Mouse (Mus musculus): ENCODE results near the gene Acsf3. TPM values are rescaled to one million over a fixed set of nuclear protein-coding genes. Genes with fewer than 3 reads are reported as not detected.

Acsf3 gene
- polyA plus RNA-seq, 1 experiment from 2014 or later = 10.7 TPM

GRCm38 (mm10) chr8:122745022-122745749, 30.1 kb upstream of the Acsf3 start:
- DNase-seq (no peak), ATAC-seq (no peak)
- Histone ChIP-seq H3K27ac (ENCODE audit: low read depth) (no peak overlapping the region), H3K36me3 (replicated peaks; ENCODE audit: insufficient read depth, low read length) (no peaks in the 10 kb centered on the region), H3K4me3 (ENCODE audit: low read depth, low read length) (no peak overlapping the region), H3K27me3 (ENCODE audit: insufficient read depth, low read length) (peaks cover 44% of the 10 kb centered on the region), H3K9ac (replicated peaks) (no peak overlapping the region), H3K4me1 (ENCODE audit: insufficient read depth) (peaks cover 4% of the 10 kb centered on the region; the same call in 1 of the 2 replicates), H3K9me3 (ENCODE audit: low read length) (no peaks in the 10 kb centered on the region), H3K4me2 (ENCODE audit: low read depth, low read length) (no peak overlapping the region)
- WGBS (ENCODE audit: insufficient replicate concordance) = 47% methylated on average over 17 of the region's 17 CpGs
- TF ChIP-seq CTCF (IDR thresholded peaks at IDR 0.05; ENCODE audit: low read depth) (no peak), EP300 (IDR thresholded peaks at IDR 0.05; ENCODE audit: low read depth) (no peak)

- peaks cover 42% of the 10 kb centered on the region for H3K27me3 ChIP-seq (ENCODE audit: insufficient read depth, low read length)
- no peak for ATAC-seq
- no peak overlapping the region for H3K27ac ChIP-seq (ENCODE audit: low read depth)
- H3K36me3 ChIP-seq (replicated peaks; ENCODE audit: insufficient read depth, low read length) = no peaks in the 10 kb centered on the region
- H3K4me3 ChIP-seq (ENCODE audit: low read depth, low read length) = no peak overlapping the region
- TF ChIP-seq EP300 (IDR thresholded peaks at IDR 0.05; ENCODE audit: low read depth) (no peak), CTCF (IDR thresholded peaks at IDR 0.05; ENCODE audit: low read depth) (no peak)
- no peak for DNase-seq
- no peaks in the 10 kb centered on the region for H3K9me3 ChIP-seq (ENCODE audit: low read length)
- no peak overlapping the region for H3K4me2 ChIP-seq (ENCODE audit: low read depth, low read length)
- H3K4me1 ChIP-seq (ENCODE audit: insufficient read depth) = no peaks in the 10 kb centered on the region
- WGBS (ENCODE audit: insufficient replicate concordance) = 58% methylated on average over 16 of the region's 16 CpGs
- no peak overlapping the region for H3K9ac ChIP-seq (replicated peaks)
These were observed 29.5 kb upstream of the Acsf3 start for GRCm38 (mm10) chr8:122745750-122746275.

- Histone ChIP-seq H3K27me3 (ENCODE audit: insufficient read depth, low read length) (peaks cover 37% of the 10 kb centered on the region; the same call in 1 of the 2 replicates), H3K4me2 (ENCODE audit: low read depth, low read length) (no peak overlapping the region), H3K9ac (replicated peaks) (no peak overlapping the region), H3K4me1 (ENCODE audit: insufficient read depth) (no peaks in the 10 kb centered on the region), H3K9me3 (ENCODE audit: low read length) (no peaks in the 10 kb centered on the region), H3K4me3 (ENCODE audit: low read depth, low read length) (no peak overlapping the region), H3K27ac (ENCODE audit: low read depth) (no peak overlapping the region), H3K36me3 (replicated peaks; ENCODE audit: insufficient read depth, low read length) (no peaks in the 10 kb centered on the region)
- TF ChIP-seq EP300 (IDR thresholded peaks at IDR 0.05; ENCODE audit: low read depth) = no peak
- TF ChIP-seq CTCF (IDR thresholded peaks at IDR 0.05; ENCODE audit: low read depth) = no peak
- WGBS (ENCODE audit: insufficient replicate concordance) = 49% methylated on average over 7 of the region's 7 CpGs
- DNase-seq (no peak), ATAC-seq (no peak)
These were observed 28.8 kb upstream of the Acsf3 start for GRCm38 (mm10) chr8:122746439-122746838.

- WGBS (ENCODE audit: insufficient replicate concordance) = 73% methylated on average over 1 of the region's 1 CpGs
- ATAC-seq = no peak
- Histone ChIP-seq H3K4me3 (ENCODE audit: low read depth, low read length) (no peak overlapping the region), H3K36me3 (replicated peaks; ENCODE audit: insufficient read depth, low read length) (no peaks in the 10 kb centered on the region), H3K4me2 (ENCODE audit: low read depth, low read length) (no peak overlapping the region), H3K9me3 (ENCODE audit: low read length) (no peaks in the 10 kb centered on the region), H3K27me3 (ENCODE audit: insufficient read depth, low read length) (peaks cover 25% of the 10 kb centered on the region; the same call in 1 of the 2 replicates), H3K27ac (ENCODE audit: low read depth) (no peak overlapping the region), H3K4me1 (ENCODE audit: insufficient read depth) (no peaks in the 10 kb centered on the region), H3K9ac (replicated peaks) (no peak overlapping the region)
- no peak for DNase-seq
- TF ChIP-seq EP300 (IDR thresholded peaks at IDR 0.05; ENCODE audit: low read depth) (no peak), CTCF (IDR thresholded peaks at IDR 0.05; ENCODE audit: low read depth) (no peak)
These were observed 27.5 kb upstream of the Acsf3 start for GRCm38 (mm10) chr8:122747825-122748224.

- WGBS (ENCODE audit: insufficient replicate concordance) = 56% methylated on average over 6 of the region's 6 CpGs
- H3K36me3 ChIP-seq (replicated peaks; ENCODE audit: insufficient read depth, low read length) = no peaks in the 10 kb centered on the region
- H3K9ac ChIP-seq (replicated peaks) = no peak overlapping the region
- H3K27me3 ChIP-seq (ENCODE audit: insufficient read depth, low read length) = peaks cover 17% of the 10 kb centered on the region; the same call in 1 of the 2 replicates
- no peaks in the 10 kb centered on the region for H3K4me1 ChIP-seq (ENCODE audit: insufficient read depth)
- no peak overlapping the region for H3K4me2 ChIP-seq (ENCODE audit: low read depth, low read length)
- H3K9me3 ChIP-seq (ENCODE audit: low read length) = no peaks in the 10 kb centered on the region
- no peak for TF ChIP-seq EP300 (IDR thresholded peaks at IDR 0.05; ENCODE audit: low read depth)
- DNase-seq = no peak
- ATAC-seq = no peak
- H3K27ac ChIP-seq (ENCODE audit: low read depth) = no peak overlapping the region
- H3K4me3 ChIP-seq (ENCODE audit: low read depth, low read length) = no peak overlapping the region
These were observed 25.8 kb upstream of the Acsf3 start for GRCm38 (mm10) chr8:122749333-122749958.

- Histone ChIP-seq H3K27ac (ENCODE audit: low read depth) (no peak overlapping the region), H3K9ac (replicated peaks) (no peak overlapping the region), H3K4me1 (ENCODE audit: insufficient read depth) (no peaks in the 10 kb centered on the region), H3K36me3 (replicated peaks; ENCODE audit: insufficient read depth, low read length) (no peaks in the 10 kb centered on the region), H3K9me3 (ENCODE audit: low read length) (no peaks in the 10 kb centered on the region), H3K4me2 (ENCODE audit: low read depth, low read length) (no peak overlapping the region), H3K27me3 (ENCODE audit: insufficient read depth, low read length) (peaks cover 5% of the 10 kb centered on the region; the same call in 1 of the 2 replicates), H3K4me3 (ENCODE audit: low read depth, low read length) (no peak overlapping the region)
- ATAC-seq = no peak
- 77% methylated on average over 5 of the region's 5 CpGs for WGBS (ENCODE audit: insufficient replicate concordance)
- DNase-seq = no peak
- TF ChIP-seq EP300 (IDR thresholded peaks at IDR 0.05; ENCODE audit: low read depth) (no peak), CTCF (IDR thresholded peaks at IDR 0.05; ENCODE audit: low read depth) (no peak)
These were observed 23.9 kb upstream of the Acsf3 start for GRCm38 (mm10) chr8:122751342-122751741.

All from liver, postnatal 0 days (tissue).